ENCODE assay signal across 29 mouse cellular contexts in genomic region chr9:114426201-114426600, GRCm38 (mm10). TPM values are rescaled to one million over a fixed set of nuclear protein-coding genes. Genes with fewer than 3 reads are reported as not detected.
DNase-seq lines count a peak whose midpoint lies in the region; ATAC-seq lines count a peak whose summit lies in the region.
"Had no signal": no experiment of that assay in that cellular context is flagged by ENCODE, and none has a peak within 500 bp of the region (broad histone marks: within the 10 kb centered on the region; RNA-seq: fewer than 3 reads in every experiment).

No protein-coding gene starts in this region.

- no peak for ATAC-seq in intestine, embryonic 16.5 days
- ATAC-seq in midbrain, embryonic 16.5 days, result no peak
- ATAC-seq: forebrain, embryonic 15.5 days had no signal

- H3K9me3 ChIP-seq in intestine, embryonic 16.5 days (ENCODE audit: control insufficient read depth, low read length), result peaks cover 6% of the 10 kb centered on the region; the same call in 1 of the 2 replicates
- no peaks in the 10 kb centered on the region for H3K9me3 ChIP-seq in midbrain, embryonic 16.5 days (replicated peaks; ENCODE audit: control insufficient read depth, low read length, poor library complexity, severe bottlenecking)
- H3K9me3 ChIP-seq: forebrain, embryonic 15.5 days; hindbrain, embryonic 13.5 days had no signal

- no peak overlapping the region for H3K4me3 ChIP-seq in intestine, embryonic 16.5 days (ENCODE audit: low read length)
- H3K4me3 ChIP-seq in midbrain, embryonic 16.5 days (ENCODE audit: low read depth, low read length), result no peak overlapping the region
- H3K4me3 ChIP-seq: embryonic facial prominence, embryonic 13.5 days; forebrain, embryonic 10.5 days; forebrain, embryonic 15.5 days; heart, embryonic 10.5 days; hindbrain, embryonic 13.5 days; layer of hippocampus, adult 2 months; left cerebral cortex, adult 2 months; limb, embryonic 13.5 days; midbrain, embryonic 10.5 days; neural tube, embryonic 13.5 days had no signal

- no peaks in the 10 kb centered on the region for H3K27me3 ChIP-seq in intestine, embryonic 16.5 days (replicated peaks; ENCODE audit: control insufficient read depth, insufficient read depth, low read length)
- no peaks in the 10 kb centered on the region for H3K27me3 ChIP-seq in midbrain, embryonic 16.5 days (ENCODE audit: control insufficient read depth, insufficient read depth, low read depth, low read length)
- H3K27me3 ChIP-seq: CH12.LX; embryonic facial prominence, embryonic 13.5 days; forebrain, embryonic 15.5 days; hindbrain, embryonic 13.5 days; limb, embryonic 13.5 days; neural tube, embryonic 13.5 days had no signal

- WGBS in intestine, embryonic 16.5 days, result 72% methylated on average over 5 of the region's 5 CpGs
- WGBS in midbrain, embryonic 16.5 days, result 97% methylated on average over 5 of the region's 5 CpGs

- no peaks in the 10 kb centered on the region for H3K4me1 ChIP-seq in intestine, embryonic 16.5 days (ENCODE audit: control insufficient read depth, insufficient read depth, low read length)
- H3K4me1 ChIP-seq in midbrain, embryonic 16.5 days (ENCODE audit: control insufficient read depth, insufficient read depth, low read length), result no peaks in the 10 kb centered on the region
- H3K4me1 ChIP-seq: embryonic facial prominence, embryonic 13.5 days; forebrain, embryonic 10.5 days; forebrain, embryonic 15.5 days; hindbrain, embryonic 13.5 days; limb, embryonic 13.5 days; neural tube, embryonic 13.5 days had no signal

- H3K27ac ChIP-seq in intestine, embryonic 16.5 days (ENCODE audit: low read length), result no peak overlapping the region
- no peak overlapping the region for H3K27ac ChIP-seq in midbrain, embryonic 16.5 days (ENCODE audit: low read length)
- H3K27ac ChIP-seq: embryonic facial prominence, embryonic 13.5 days; forebrain, embryonic 10.5 days; forebrain, embryonic 15.5 days; heart, embryonic 10.5 days; hindbrain, embryonic 13.5 days; layer of hippocampus, adult 2 months; left cerebral cortex, adult 2 months; limb, embryonic 13.5 days; macrophage; midbrain, embryonic 10.5 days; neural tube, embryonic 13.5 days had no signal

- DNase-seq in kidney, postnatal 14 days, result peak; percentile 37
- no peak for DNase-seq in kidney, adult 9 months
- peak; percentile 41 for DNase-seq in thymus, postnatal 4 days
- DNase-seq in thymus, postnatal 10 days (ENCODE audit: low spot score in 2 of 2), result no peak
- peak; percentile 37 for DNase-seq in lung, postnatal 10 days
- DNase-seq: adrenal gland, postnatal 10 days; B cell, adult 2 months; cerebellum, adult 11 months; cerebellum, postnatal 10 days; gastrocnemius, postnatal 25 days; heart, adult 11 months; heart, postnatal 4 days; kidney, adult 18-20 months; thymus, adult 2 months had no signal

- peaks cover 15% of the 10 kb centered on the region for H3K36me3 ChIP-seq in intestine, embryonic 16.5 days (ENCODE audit: control insufficient read depth, insufficient read depth, low read length)
- H3K36me3 ChIP-seq in midbrain, embryonic 16.5 days (ENCODE audit: control insufficient read depth, insufficient read depth, low read length), result peaks cover 8% of the 10 kb centered on the region

- H3K9ac ChIP-seq in intestine, embryonic 16.5 days (ENCODE audit: low read depth, low read length), result no peak overlapping the region
- H3K9ac ChIP-seq in midbrain, embryonic 16.5 days (ENCODE audit: low read depth, low read length), result no peak overlapping the region
- H3K9ac ChIP-seq: embryonic facial prominence, embryonic 13.5 days; forebrain, embryonic 15.5 days; hindbrain, embryonic 13.5 days; limb, embryonic 13.5 days; neural tube, embryonic 13.5 days had no signal

- no peak overlapping the region for H3K4me2 ChIP-seq in intestine, embryonic 16.5 days (ENCODE audit: low read depth, low read length)
- no peak overlapping the region for H3K4me2 ChIP-seq in midbrain, embryonic 16.5 days (ENCODE audit: low read length)
- H3K4me2 ChIP-seq: embryonic facial prominence, embryonic 13.5 days; forebrain, embryonic 15.5 days; hindbrain, embryonic 13.5 days; limb, embryonic 13.5 days; liver, embryonic 11.5 days; neural tube, embryonic 13.5 days had no signal

RNA-seq across cellular contexts. Expression of gene Tmppe, which starts 25.3 kb away (rescaled TPM):
- 31.2 and 40.7 TPM in 2 replicates for polyA plus RNA-seq in intestine, embryonic 16.5 days (2015; fragmentation: Nextera tagmentation; extraction: Ambion mirVana)
- 9.6 and 10.8 TPM in 2 replicates for polyA plus RNA-seq in midbrain, embryonic 16.5 days (2015; fragmentation: Nextera tagmentation; extraction: Ambion mirVana)

RNA-seq across cellular contexts. Expression of gene Glb1, which starts 25.3 kb away (rescaled TPM):
- polyA plus RNA-seq in intestine, embryonic 16.5 days (2015; fragmentation: Nextera tagmentation; extraction: Ambion mirVana), result 295 and 399 TPM in 2 replicates
- polyA plus RNA-seq in midbrain, embryonic 16.5 days (2015; fragmentation: Nextera tagmentation; extraction: Ambion mirVana), result 30.5 TPM in 2 replicates

RNA-seq across cellular contexts. Expression of gene Crtap, which starts 35.7 kb away (rescaled TPM):
- 98.2 and 104 TPM in 2 replicates for polyA plus RNA-seq in intestine, embryonic 16.5 days (2015; fragmentation: Nextera tagmentation; extraction: Ambion mirVana)
- polyA plus RNA-seq in midbrain, embryonic 16.5 days (2015; fragmentation: Nextera tagmentation; extraction: Ambion mirVana), result 18.9 and 20.5 TPM in 2 replicates

Comparison
In these comparisons a context has a peak if more than half of its experiments do, and no peak if none do; other contexts are left out.
1. DNase-seq: peak in kidney, postnatal 14 days (single experiment), thymus, postnatal 4 days (single experiment) and lung, postnatal 10 days (single experiment); none in kidney, adult 9 months (single experiment) and thymus, postnatal 10 days (0 of 2).